Comparison of ENCODE assay signal across 21 mouse cellular contexts in genomic region chr11:65090386-65090785, GRCm38 (mm10).
DNase-seq lines count a peak whose midpoint lies in the region; TF ChIP-seq lines count a peak whose summit lies in the region.
"Had no signal": no experiment of that assay in that cellular context is flagged by ENCODE, and none has a peak within 500 bp of the region (broad histone marks: within the 10 kb centered on the region; RNA-seq: fewer than 3 reads in every experiment).

No protein-coding gene starts in this region.

- intact Hi-C loops in gastrocnemius, adult 2 months (cut with DNase I) = no loop called here

- no peaks in the 10 kb centered on the region for H3K4me1 ChIP-seq in embryonic facial prominence, embryonic 10.5 days
- no peaks in the 10 kb centered on the region for H3K4me1 ChIP-seq in limb, embryonic 10.5 days
- H3K4me1 ChIP-seq: embryonic facial prominence, embryonic 12.5 days; forebrain, embryonic 13.5 days; forebrain, embryonic 15.5 days had no signal

- TF ChIP-seq CTCF in layer of hippocampus, adult 2 months (conservative IDR thresholded peaks at IDR 0.05) = no peak
- no peak for TF ChIP-seq CTCF in gastrocnemius, adult 2 months (IDR thresholded peaks at IDR 0.05)

- no peak overlapping the region for H3K4me3 ChIP-seq in layer of hippocampus, adult 2 months
- no peak overlapping the region for H3K4me3 ChIP-seq in embryonic facial prominence, embryonic 10.5 days
- no peak overlapping the region for H3K4me3 ChIP-seq in limb, embryonic 10.5 days
- no peak overlapping the region for H3K4me3 ChIP-seq in gastrocnemius, adult 2 months
- H3K4me3 ChIP-seq: embryonic facial prominence, embryonic 12.5 days; forebrain, embryonic 13.5 days; forebrain, embryonic 15.5 days had no signal

- no peaks in the 10 kb centered on the region for H3K36me3 ChIP-seq in embryonic facial prominence, embryonic 10.5 days (replicated peaks)
- H3K36me3 ChIP-seq in limb, embryonic 10.5 days = no peaks in the 10 kb centered on the region
- H3K36me3 ChIP-seq: embryonic facial prominence, embryonic 12.5 days; forebrain, embryonic 15.5 days had no signal

- WGBS in embryonic facial prominence, embryonic 10.5 days = 92% methylated on average over 6 of the region's 6 CpGs
- 95% methylated on average over 6 of the region's 6 CpGs for WGBS in limb, embryonic 10.5 days

- no peaks in the 10 kb centered on the region for H3K27me3 ChIP-seq in embryonic facial prominence, embryonic 10.5 days (replicated peaks; ENCODE audit: low read depth, poor library complexity, severe bottlenecking)
- H3K27me3 ChIP-seq in limb, embryonic 10.5 days (ENCODE audit: low read depth, poor library complexity, severe bottlenecking) = no peaks in the 10 kb centered on the region
- H3K27me3 ChIP-seq: embryonic facial prominence, embryonic 12.5 days; forebrain, embryonic 13.5 days; forebrain, embryonic 15.5 days had no signal

- H3K27ac ChIP-seq in layer of hippocampus, adult 2 months = peak overlapping the region; percentile 52; the same call in 1 of the 2 replicates
- no peak overlapping the region for H3K27ac ChIP-seq in embryonic facial prominence, embryonic 10.5 days (replicated peaks)
- H3K27ac ChIP-seq in limb, embryonic 10.5 days = no peak overlapping the region
- no peak overlapping the region for H3K27ac ChIP-seq in gastrocnemius, adult 2 months
- H3K27ac ChIP-seq: embryonic facial prominence, embryonic 12.5 days; forebrain, embryonic 13.5 days; forebrain, embryonic 15.5 days had no signal

- no peaks in the 10 kb centered on the region for H3K9me3 ChIP-seq in embryonic facial prominence, embryonic 10.5 days
- no peaks in the 10 kb centered on the region for H3K9me3 ChIP-seq in limb, embryonic 10.5 days (replicated peaks)
- H3K9me3 ChIP-seq: embryonic facial prominence, embryonic 12.5 days; forebrain, embryonic 13.5 days; forebrain, embryonic 15.5 days had no signal

- DNase-seq in heart, adult 11 months = peak; percentile 66
- DNase-seq in heart, adult 9 months (ENCODE audit: low spot score in 2 of 2) = no peak
- DNase-seq in layer of hippocampus, adult 2 months (ENCODE audit: low spot score in 2 of 2) = no peak
- no peak for DNase-seq in layer of hippocampus, postnatal 25 days (ENCODE audit: extremely low spot score in 1 of 2, low spot score in 1 of 2)
- peak; percentile 4 for DNase-seq in embryonic facial prominence, embryonic 10.5 days (ENCODE audit: low spot score)
- DNase-seq in limb, embryonic 10.5 days (ENCODE audit: low spot score) = peak; percentile 23
- no peak for DNase-seq in gastrocnemius, adult 2 months
- no peak for DNase-seq in right cerebral cortex, postnatal 4 days
- DNase-seq: adrenal gland, adult 2 months; adrenal gland, postnatal 10 days; adrenal gland, postnatal 25 days; cerebellum, adult 11 months; cerebellum, adult 18-20 months; cerebellum, adult 8-10 months; cerebellum, adult 9-11 months; cerebellum, postnatal 14 days; cerebellum, postnatal 36 days; embryo, embryonic 11 days had no signal

Comparison
In these comparisons a context has a peak if more than half of its experiments do, and no peak if none do; other contexts are left out.
1. DNase-seq: peak in heart, adult 11 months (single experiment), embryonic facial prominence, embryonic 10.5 days (single experiment) and limb, embryonic 10.5 days (single experiment); none in heart, adult 9 months (0 of 2), layer of hippocampus, adult 2 months (0 of 2), layer of hippocampus, postnatal 25 days (0 of 2), gastrocnemius, adult 2 months (single experiment) and right cerebral cortex, postnatal 4 days (single experiment).